Mouse (Mus musculus): ENCODE results near the gene Pdzd2. TPM values are rescaled to one million over a fixed set of nuclear protein-coding genes. Genes with fewer than 3 reads are reported as not detected.

The Pdzd2 gene
- polyA plus RNA-seq, 2 experiments: 0.19 to 0.89 TPM

- no peak overlapping the region for H3K27ac ChIP-seq
- H3K27me3 ChIP-seq (ENCODE audit: control insufficient read depth, insufficient read depth, low read length): no peaks in the 10 kb centered on the region
- H3K9ac ChIP-seq (replicated peaks): no peak overlapping the region
- no peaks in the 10 kb centered on the region for H3K36me3 ChIP-seq (replicated peaks; ENCODE audit: control insufficient read depth, insufficient read depth, low read depth)
- H3K4me1 ChIP-seq (replicated peaks; ENCODE audit: control insufficient read depth in 2 of 2, insufficient read depth in 2 of 2, low read length in 1 of 2): no peaks in the 10 kb centered on the region
- DNase-seq (ENCODE audit: low read depth in 3 of 3, low spot score in 3 of 3) (no peak), ATAC-seq (ENCODE audit: insufficient read depth) (no peak)
- no peak overlapping the region for H3K4me2 ChIP-seq (ENCODE audit: low read depth)
- WGBS (ENCODE audit: insufficient replicate concordance): 59% methylated on average over 3 of the region's 3 CpGs
- TF ChIP-seq EP300 (IDR thresholded peaks at IDR 0.05; ENCODE audit: low read depth): no peak
- no peak for TF ChIP-seq CTCF (IDR thresholded peaks at IDR 0.05; ENCODE audit: low read depth)
- no peak overlapping the region for H3K4me3 ChIP-seq (ENCODE audit: insufficient read depth in 1 of 2, low read depth in 2 of 2, low read length in 2 of 2)
- no peaks in the 10 kb centered on the region for H3K9me3 ChIP-seq (ENCODE audit: control insufficient read depth, low read length)
Measured at GRCm38 (mm10) chr15:12639776-12640175, 99.9 kb downstream of the Pdzd2 start.

GRCm38 (mm10) chr15:12639181-12639580 is 100.5 kb downstream of the Pdzd2 start:
- ATAC-seq (ENCODE audit: insufficient read depth) (no peak), DNase-seq (ENCODE audit: low read depth in 3 of 3, low spot score in 3 of 3) (no peak)
- Histone ChIP-seq H3K27ac (no peak overlapping the region), H3K9ac (replicated peaks) (no peak overlapping the region), H3K4me1 (replicated peaks; ENCODE audit: control insufficient read depth in 2 of 2, insufficient read depth in 2 of 2, low read length in 1 of 2) (no peaks in the 10 kb centered on the region), H3K4me2 (ENCODE audit: low read depth) (no peak overlapping the region), H3K36me3 (replicated peaks; ENCODE audit: control insufficient read depth, insufficient read depth, low read depth) (no peaks in the 10 kb centered on the region), H3K27me3 (ENCODE audit: control insufficient read depth, insufficient read depth, low read length) (no peaks in the 10 kb centered on the region), H3K4me3 (ENCODE audit: insufficient read depth in 1 of 2, low read depth in 2 of 2, low read length in 2 of 2) (no peak overlapping the region), H3K9me3 (ENCODE audit: control insufficient read depth, low read length) (no peaks in the 10 kb centered on the region)
- TF ChIP-seq EP300 (IDR thresholded peaks at IDR 0.05; ENCODE audit: low read depth) (no peak), CTCF (IDR thresholded peaks at IDR 0.05; ENCODE audit: low read depth) (no peak)
- 67% methylated on average over 8 of the region's 8 CpGs for WGBS (ENCODE audit: insufficient replicate concordance)

GRCm38 (mm10) chr15:12638370-12639030 is 101.2 kb downstream of the Pdzd2 start:
- Histone ChIP-seq H3K9me3 (ENCODE audit: control insufficient read depth, low read length) (no peaks in the 10 kb centered on the region), H3K36me3 (replicated peaks; ENCODE audit: control insufficient read depth, insufficient read depth, low read depth) (no peaks in the 10 kb centered on the region), H3K4me2 (ENCODE audit: low read depth) (no peak overlapping the region), H3K27ac (no peak overlapping the region), H3K9ac (replicated peaks) (no peak overlapping the region), H3K4me3 (ENCODE audit: insufficient read depth in 1 of 2, low read depth in 2 of 2, low read length in 2 of 2) (no peak overlapping the region), H3K4me1 (replicated peaks; ENCODE audit: control insufficient read depth in 2 of 2, insufficient read depth in 2 of 2, low read length in 1 of 2) (no peaks in the 10 kb centered on the region), H3K27me3 (ENCODE audit: control insufficient read depth, insufficient read depth, low read length) (no peaks in the 10 kb centered on the region)
- DNase-seq (ENCODE audit: low read depth in 3 of 3, low spot score in 3 of 3) (no peak), ATAC-seq (ENCODE audit: insufficient read depth) (no peak)
- WGBS (ENCODE audit: insufficient replicate concordance): 70% methylated on average over 14 of the region's 14 CpGs
- TF ChIP-seq CTCF (IDR thresholded peaks at IDR 0.05; ENCODE audit: low read depth) (no peak), EP300 (IDR thresholded peaks at IDR 0.05; ENCODE audit: low read depth) (no peak)

GRCm38 (mm10) chr15:12637511-12637910 is 102.2 kb downstream of the Pdzd2 start:
- no peak for ATAC-seq (ENCODE audit: insufficient read depth)
- Histone ChIP-seq H3K4me3 (ENCODE audit: insufficient read depth in 1 of 2, low read depth in 2 of 2, low read length in 2 of 2) (no peak overlapping the region), H3K9me3 (ENCODE audit: control insufficient read depth, low read length) (no peaks in the 10 kb centered on the region), H3K27ac (no peak overlapping the region), H3K4me2 (ENCODE audit: low read depth) (no peak overlapping the region), H3K27me3 (ENCODE audit: control insufficient read depth, insufficient read depth, low read length) (no peaks in the 10 kb centered on the region), H3K9ac (replicated peaks) (no peak overlapping the region), H3K36me3 (replicated peaks; ENCODE audit: control insufficient read depth, insufficient read depth, low read depth) (no peaks in the 10 kb centered on the region), H3K4me1 (replicated peaks; ENCODE audit: control insufficient read depth in 2 of 2, insufficient read depth in 2 of 2, low read length in 1 of 2) (no peaks in the 10 kb centered on the region)
- WGBS (ENCODE audit: insufficient replicate concordance): 68% methylated on average over 8 of the region's 8 CpGs
- TF ChIP-seq EP300 (IDR thresholded peaks at IDR 0.05; ENCODE audit: low read depth) (no peak), CTCF (IDR thresholded peaks at IDR 0.05; ENCODE audit: low read depth) (no peak)
- DNase-seq (ENCODE audit: low read depth in 3 of 3, low spot score in 3 of 3): no peak

GRCm38 (mm10) chr15:12636386-12636785 is 103.3 kb downstream of the Pdzd2 start:
- H3K9ac ChIP-seq (replicated peaks): no peak overlapping the region
- ATAC-seq (ENCODE audit: insufficient read depth) (no peak), DNase-seq (ENCODE audit: low read depth in 3 of 3, low spot score in 3 of 3) (no peak)
- no peaks in the 10 kb centered on the region for H3K9me3 ChIP-seq (ENCODE audit: control insufficient read depth, low read length)
- no peak for TF ChIP-seq EP300 (IDR thresholded peaks at IDR 0.05; ENCODE audit: low read depth)
- TF ChIP-seq CTCF (IDR thresholded peaks at IDR 0.05; ENCODE audit: low read depth): no peak
- WGBS (ENCODE audit: insufficient replicate concordance): 59% methylated on average over 5 of the region's 5 CpGs
- H3K4me1 ChIP-seq (replicated peaks; ENCODE audit: control insufficient read depth in 2 of 2, insufficient read depth in 2 of 2, low read length in 1 of 2): peaks cover 0 to 3% of the 10 kb centered on the region in 2 experiments; a peak in 1 of 4 replicates
- no peak overlapping the region for H3K4me3 ChIP-seq (ENCODE audit: insufficient read depth in 1 of 2, low read depth in 2 of 2, low read length in 2 of 2)
- H3K4me2 ChIP-seq (ENCODE audit: low read depth): no peak overlapping the region
- H3K36me3 ChIP-seq (replicated peaks; ENCODE audit: control insufficient read depth, insufficient read depth, low read depth): no peaks in the 10 kb centered on the region
- no peaks in the 10 kb centered on the region for H3K27me3 ChIP-seq (ENCODE audit: control insufficient read depth, insufficient read depth, low read length)
- H3K27ac ChIP-seq: no peak overlapping the region
